Mouse (Mus musculus): Measurements from ENCODE around the gene Hipk4. TPM values are rescaled to one million over a fixed set of nuclear protein-coding genes. Genes with fewer than 3 reads are reported as not detected.

Gene Hipk4
- total RNA-seq, 2 experiments from 2014 or later: 0.24 to 0.67 TPM

DNA sequence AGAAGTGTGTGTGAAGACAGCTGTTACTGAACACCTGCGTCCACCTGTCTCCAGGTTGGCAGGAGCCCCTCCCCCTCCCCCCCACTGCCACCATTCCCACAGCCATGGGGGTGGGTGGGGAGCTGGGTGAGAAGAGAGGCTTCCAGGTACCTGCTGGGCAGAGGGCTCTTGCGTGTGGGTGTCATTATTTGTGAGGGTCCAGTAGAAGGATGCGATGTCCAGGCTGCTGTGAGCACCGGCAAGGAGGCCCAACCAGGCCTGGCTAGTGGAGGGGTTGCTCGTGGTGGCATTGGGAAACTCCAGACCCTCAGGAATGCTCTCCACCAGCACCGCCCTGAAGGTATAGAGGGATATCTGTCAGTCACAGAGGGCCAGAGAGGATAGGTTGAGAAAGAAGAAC, 17.9 kb downstream of the Hipk4 start:
- DNase-seq: no peak

GRCm38 (mm10) chr7:27541431-27541830, 18.4 kb downstream of the Hipk4 start:
- peak; percentile 41 for DNase-seq

DNA sequence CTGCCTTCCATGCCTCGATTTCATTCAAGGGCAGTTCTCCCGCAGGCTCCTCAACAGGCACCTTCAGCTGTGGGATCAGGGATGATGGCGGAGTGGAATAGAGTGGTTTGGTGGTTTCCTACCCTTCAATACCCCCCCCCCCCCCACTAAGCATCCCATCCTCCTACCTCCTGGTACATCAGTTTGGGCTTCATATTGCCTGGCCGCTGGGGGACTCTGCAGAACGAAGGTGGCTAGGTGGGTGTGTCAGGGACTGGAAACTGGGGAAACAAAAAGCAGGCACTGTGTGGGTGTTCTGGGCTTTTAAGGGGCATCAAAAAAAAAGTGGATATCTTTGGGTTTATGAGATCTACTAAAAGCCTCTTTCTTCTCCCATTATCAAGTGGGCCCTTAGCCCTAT, 18.9 kb downstream of the Hipk4 start:
- DNase-seq: no peak

GRCm38 (mm10) chr7:27542392-27543033, 19.4 kb downstream of the Hipk4 start:
- DNase-seq: peak; percentile 89

DNA sequence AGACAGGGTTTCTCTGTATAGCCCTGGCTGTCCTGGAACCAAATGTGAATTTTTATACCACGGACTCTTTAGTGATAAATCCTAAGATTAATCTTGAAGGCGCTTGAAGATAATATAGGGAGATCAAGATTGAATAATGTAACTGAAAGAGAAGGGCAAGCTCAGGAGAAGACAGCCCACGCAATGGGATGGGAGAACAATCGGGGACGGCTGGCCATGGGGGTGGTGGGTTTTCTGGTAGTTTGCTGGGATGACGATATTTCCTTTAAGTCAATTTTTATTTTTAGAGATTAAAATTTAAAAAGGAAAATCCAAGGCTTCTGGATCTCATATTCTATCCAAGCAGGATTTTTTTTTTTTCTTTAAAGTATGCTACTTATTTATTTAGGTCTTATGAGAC, 20.0 kb downstream of the Hipk4 start:
- no peak for DNase-seq

- no peak for DNase-seq
These were observed 20.8 kb downstream of the Hipk4 start for GRCm38 (mm10) chr7:27543851-27544250.

DNA sequence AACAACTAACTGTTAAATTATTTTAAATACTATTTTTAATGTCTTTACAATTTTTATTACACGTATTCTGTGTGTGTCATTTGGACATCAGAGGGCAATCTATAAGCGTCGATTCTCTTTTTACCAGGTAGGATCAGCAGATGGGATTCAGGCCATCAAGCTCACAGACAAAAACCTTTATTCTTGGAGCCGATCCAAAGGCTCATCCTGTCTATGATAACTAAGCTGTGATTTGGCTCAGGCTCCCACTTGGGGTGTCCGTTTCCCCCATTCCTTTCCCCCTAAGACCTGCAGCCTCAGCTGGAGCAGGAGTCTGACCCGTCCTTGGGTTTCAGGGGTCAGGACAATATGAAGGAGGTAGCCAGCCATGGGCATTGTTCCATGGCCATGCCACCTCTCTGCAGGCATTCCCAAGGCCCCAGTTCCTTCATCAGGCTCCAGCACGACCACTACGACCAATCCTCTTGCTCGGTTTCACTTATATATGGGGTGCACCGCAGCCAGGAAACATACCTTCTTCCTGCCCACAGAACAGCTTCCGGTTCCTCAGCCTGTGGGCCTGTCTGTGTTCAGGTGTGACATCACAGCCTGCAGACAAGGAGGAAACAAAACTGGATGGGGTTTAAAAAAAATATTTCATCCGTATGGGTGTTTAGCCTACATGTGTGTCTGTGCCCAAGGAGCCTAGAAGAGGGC, 21.8 kb downstream of the Hipk4 start:
- no peak for DNase-seq

- DNase-seq: no peak
These were observed 26.5 kb downstream of the Hipk4 start for GRCm38 (mm10) chr7:27549597-27549996.

DNA sequence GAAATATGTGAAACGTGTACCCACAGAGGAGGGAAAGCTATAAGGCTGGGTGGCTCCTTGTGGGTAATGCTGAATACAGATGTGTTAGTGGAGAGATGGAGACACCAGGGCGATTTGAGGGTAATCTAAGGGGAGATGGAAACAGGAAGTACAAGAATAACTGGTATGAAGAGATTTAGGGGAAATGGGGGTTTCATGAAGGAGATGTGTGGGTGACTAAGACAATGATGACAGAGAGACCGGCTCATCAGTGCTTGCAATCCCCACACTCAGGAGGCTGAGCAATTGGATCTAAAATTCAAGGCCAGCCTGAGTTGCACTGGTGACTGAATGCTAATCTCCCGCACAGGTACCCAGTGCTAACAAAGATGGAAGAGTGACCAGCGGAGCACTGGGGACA, 29.0 kb downstream of the Hipk4 start:
- no peak for DNase-seq

DNA sequence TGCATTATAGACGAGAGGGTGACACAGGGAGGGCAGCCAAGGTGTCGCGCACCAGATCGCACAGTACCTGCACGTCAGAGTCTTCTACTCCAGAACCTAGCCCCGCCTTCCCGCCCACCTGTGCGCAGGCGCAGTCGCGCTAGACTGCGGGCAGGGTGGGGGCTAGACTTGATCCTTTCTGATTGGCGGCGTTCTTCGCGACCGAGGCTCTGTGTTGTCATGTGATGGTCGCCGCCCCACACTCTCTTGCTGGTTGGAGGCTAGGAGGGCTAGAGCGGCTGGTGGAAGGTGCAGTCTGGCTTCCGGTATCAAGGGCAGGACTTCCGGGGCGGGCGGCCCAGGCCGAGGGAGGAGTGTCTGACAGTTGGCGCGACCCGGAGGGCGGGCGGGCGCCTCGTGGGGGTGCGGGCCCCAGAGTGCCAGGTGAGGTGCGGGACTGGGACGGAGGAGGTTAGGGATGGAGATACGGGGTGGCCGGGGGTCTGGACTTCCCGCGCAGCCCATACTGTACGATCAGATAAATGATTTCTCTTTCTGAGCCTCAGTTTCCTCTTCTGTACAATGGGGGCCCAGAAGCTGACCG, 30.0 kb downstream of the Hipk4 start, which contains the start of the genes Pld3 and 2310022A10Rik:
Gene Pld3 (minus strand): TSS at position 288 of the 583 bp plus-strand sequence.
Gene 2310022A10Rik (plus strand): TSS at position 303 of the 583 bp plus-strand sequence.
- DNase-seq: peak; percentile 94

DNA sequence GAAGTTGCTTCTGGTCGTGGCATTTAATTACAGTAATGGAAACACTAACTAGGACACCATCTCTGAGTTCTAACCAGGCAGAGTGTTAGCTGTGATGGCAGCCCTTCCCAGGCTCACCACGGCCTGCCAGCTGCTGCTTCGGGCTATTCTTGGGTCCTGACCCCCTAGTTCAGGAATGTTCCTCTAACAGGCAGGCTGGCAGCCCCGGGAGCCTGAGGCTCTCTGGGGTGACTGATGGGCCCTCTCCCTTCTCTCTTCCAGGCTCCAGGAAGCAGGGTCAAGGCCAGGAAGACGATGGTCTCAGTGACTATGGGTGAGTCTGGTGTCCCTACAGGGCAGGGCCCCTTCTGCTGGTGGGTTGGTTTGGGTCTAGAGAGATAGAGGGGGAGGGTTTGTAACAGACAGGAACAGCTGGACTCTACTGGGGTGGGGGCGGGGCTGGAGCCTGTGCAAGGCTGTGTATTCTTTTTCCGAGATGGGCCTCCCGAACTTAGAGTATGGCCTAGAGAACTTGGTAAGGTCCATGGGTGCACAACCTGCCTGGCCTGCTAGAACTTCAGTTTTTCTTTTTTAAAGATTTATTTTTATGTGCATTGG, 37.3 kb downstream of the Hipk4 start:
- DNase-seq: no peak

- DNase-seq: no peak
These were observed 37.9 kb downstream of the Hipk4 start for GRCm38 (mm10) chr7:27560978-27561377.

DNA sequence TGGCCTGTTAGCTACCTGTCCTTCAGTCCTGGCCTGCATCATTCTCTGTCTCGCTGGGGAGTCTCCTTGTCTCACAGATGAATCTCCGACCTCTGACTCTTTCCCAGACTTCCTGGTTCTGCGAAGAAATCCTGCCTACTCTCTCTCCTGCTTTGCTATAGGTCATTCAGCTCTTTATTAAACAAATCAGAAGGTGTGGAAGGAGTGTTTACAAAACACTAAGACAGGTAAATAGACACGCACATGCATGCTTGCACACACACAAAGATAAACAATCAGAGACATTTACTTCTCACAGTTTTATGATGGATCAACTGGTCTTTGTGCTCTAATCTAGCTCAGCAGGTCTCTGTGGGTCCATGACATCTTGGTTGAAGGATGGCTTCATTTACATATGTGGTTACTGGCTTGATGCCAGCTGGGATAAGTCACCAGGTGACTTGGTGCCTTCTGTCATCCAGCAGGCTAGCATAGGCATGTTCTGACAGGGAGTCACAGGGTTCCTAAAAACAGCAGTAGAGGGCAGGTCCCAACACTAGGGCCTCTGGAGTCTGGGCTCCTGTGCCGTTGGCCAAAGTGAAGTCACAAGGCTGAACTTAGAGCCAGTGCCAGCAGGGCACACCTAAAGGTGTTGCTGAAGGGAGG, 46.6 kb downstream of the Hipk4 start:
- DNase-seq: no peak

GRCm38 (mm10) chr7:27572133-27572532, 49.1 kb downstream of the Hipk4 start:
- no peak for DNase-seq

- DNase-seq: no peak
These were observed 51.2 kb downstream of the Hipk4 start for GRCm38 (mm10) chr7:27574124-27574880.

DNA sequence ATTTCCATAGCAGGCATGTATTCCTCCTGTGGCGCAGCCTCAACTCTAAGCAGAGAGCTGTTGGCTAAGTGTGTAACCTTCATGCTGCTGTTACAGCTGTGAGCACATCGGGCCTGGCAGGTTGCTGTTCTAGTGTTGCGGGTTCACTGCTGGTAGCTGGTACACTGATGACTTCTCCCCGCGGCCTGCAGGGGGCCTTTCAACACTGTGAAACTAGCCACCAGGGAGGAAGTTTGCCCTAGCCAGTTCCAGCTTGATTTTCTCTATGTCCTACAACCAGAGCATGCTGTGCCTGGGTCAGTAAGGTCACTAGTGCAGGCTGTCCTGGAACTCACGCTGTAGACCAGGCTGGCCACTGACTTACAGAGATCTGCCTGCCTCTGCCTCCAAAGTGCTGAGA, 53.8 kb downstream of the Hipk4 start:
- DNase-seq: peak; percentile 74

- DNase-seq: no peak
These were observed 54.5 kb downstream of the Hipk4 start for GRCm38 (mm10) chr7:27577589-27577988.

GRCm38 (mm10) chr7:27578465-27578864, 55.4 kb downstream of the Hipk4 start:
- no peak for DNase-seq

GRCm38 (mm10) chr7:27580380-27581174, 57.5 kb downstream of the Hipk4 start:
- peak; percentile 70 for DNase-seq
